Mouse (Mus musculus): ENCODE measurements around the gene Krt24. TPM values are rescaled to one million over a fixed set of nuclear protein-coding genes. Genes with fewer than 3 reads are reported as not detected.

Gene Krt24
- not detected in 2 replicates for polyA plus RNA-seq (2015; fragmentation: Nextera tagmentation; extraction: Ambion mirVana)

DNA sequence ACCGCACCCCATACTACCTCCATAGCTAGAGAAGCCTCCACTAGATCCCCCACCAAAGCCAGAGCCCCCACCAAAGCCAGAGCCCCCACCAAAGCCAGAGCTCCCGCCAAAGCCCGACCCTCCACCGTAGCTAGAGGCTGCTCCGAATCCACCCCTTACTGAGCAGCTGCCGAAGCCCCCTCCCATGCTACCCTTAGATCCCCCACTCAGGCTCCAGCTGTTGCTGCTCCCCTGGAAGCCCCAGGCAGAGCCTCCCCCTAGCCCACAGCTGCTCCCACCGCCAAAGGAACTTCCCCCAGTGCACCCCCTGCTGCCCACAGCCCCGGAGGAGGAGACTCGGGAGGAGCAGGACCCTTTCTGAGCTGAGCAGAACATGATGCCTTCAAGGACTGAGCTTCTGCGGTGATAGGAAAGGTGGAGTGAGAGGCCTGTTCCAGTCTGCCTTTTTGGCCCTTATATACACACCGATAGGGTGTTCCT is at the start of gene Krt24:
Gene Krt24 (minus strand): TSS at position 430 of the 480 bp plus-strand sequence.
- no peak within 1 kb of the TSS for H3K4me3 ChIP-seq (replicated peaks; ENCODE audit: low read length)
- H3K27me3 ChIP-seq (ENCODE audit: control insufficient read depth, insufficient read depth, low read length): no peaks in the 10 kb centered on the region
- 32% methylated on average over 11 of the region's 11 CpGs for WGBS
- no peak for ATAC-seq (ENCODE audit: insufficient read depth, low FRiP score)
- H3K9ac ChIP-seq (ENCODE audit: low read length): 0 out of 2 replicates have a peak within 1 kb of the TSS, but pooled peaks have one; percentile 15
- no peaks in the 10 kb centered on the region for H3K36me3 ChIP-seq (ENCODE audit: control insufficient read depth, insufficient read depth, low read length)
- H3K4me1 ChIP-seq (ENCODE audit: control insufficient read depth, insufficient read depth, low read length): no peaks in the 10 kb centered on the region
- H3K9me3 ChIP-seq (replicated peaks; ENCODE audit: control insufficient read depth, low read length): no peaks in the 10 kb centered on the region
- no peak within 1 kb of the TSS for H3K27ac ChIP-seq (ENCODE audit: low read length)
- no peak within 1 kb of the TSS for H3K4me2 ChIP-seq (ENCODE audit: low read depth, low read length)

DNA sequence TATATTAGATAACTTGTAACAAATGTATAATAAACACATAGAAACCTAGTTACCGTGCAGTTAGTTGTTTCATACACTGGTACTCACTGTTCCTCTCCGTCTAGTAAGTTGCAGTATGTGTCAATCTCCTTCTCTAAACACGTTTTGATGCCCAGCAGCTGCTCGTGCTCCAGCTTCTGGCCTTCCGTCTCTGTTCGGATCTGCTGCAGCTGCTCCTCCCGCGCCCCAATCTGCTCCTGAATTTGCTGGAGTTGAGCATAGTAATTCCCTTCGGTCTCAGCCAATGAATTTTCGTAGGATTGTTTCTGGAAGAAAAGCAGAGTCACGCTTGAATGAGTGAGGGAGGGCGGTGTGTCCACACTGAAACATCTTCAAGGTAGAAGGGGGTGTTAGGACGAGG is 48.4 kb upstream of the Krt24 start:
- no peaks in the 10 kb centered on the region for H3K36me3 ChIP-seq (ENCODE audit: control insufficient read depth, insufficient read depth, low read length)
- ATAC-seq (ENCODE audit: insufficient read depth, low FRiP score): no peak
- no peak overlapping the region for H3K4me3 ChIP-seq (replicated peaks; ENCODE audit: low read length)
- no peak overlapping the region for H3K4me2 ChIP-seq (ENCODE audit: low read depth, low read length)
- no peak overlapping the region for H3K27ac ChIP-seq (ENCODE audit: low read length)
- H3K27me3 ChIP-seq (ENCODE audit: control insufficient read depth, insufficient read depth, low read length): no peaks in the 10 kb centered on the region
- 47% methylated on average over 13 of the region's 13 CpGs for WGBS
- H3K9me3 ChIP-seq (replicated peaks; ENCODE audit: control insufficient read depth, low read length): no peaks in the 10 kb centered on the region
- H3K4me1 ChIP-seq (ENCODE audit: control insufficient read depth, insufficient read depth, low read length): no peaks in the 10 kb centered on the region; the same call in 1 of the 2 replicates
- H3K9ac ChIP-seq (ENCODE audit: low read length): no peak overlapping the region

DNA sequence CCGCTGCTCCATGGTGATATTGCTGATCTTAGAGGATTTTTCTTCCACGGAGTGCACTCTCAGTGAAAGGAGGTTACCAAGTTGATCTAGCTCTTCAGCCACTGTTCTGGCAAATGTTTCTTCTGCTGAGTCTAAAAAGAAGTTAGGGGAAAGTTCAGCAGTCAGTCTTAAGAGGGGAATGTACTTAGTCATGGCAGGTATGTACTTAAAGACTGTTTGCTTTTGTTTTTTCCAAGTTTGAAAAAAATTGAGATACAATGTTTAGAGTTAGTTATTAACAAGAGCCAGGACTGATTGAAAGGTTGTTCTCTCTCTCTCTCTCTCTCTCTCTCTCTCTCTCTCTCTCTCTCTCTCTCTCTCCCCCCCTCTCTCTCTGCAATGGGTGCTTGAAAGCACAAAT is 44.6 kb upstream of the Krt24 start:
- WGBS: 37% methylated on average over 2 of the region's 2 CpGs
- Histone ChIP-seq H3K4me2 (ENCODE audit: low read depth, low read length) (no peak overlapping the region), H3K27me3 (ENCODE audit: control insufficient read depth, insufficient read depth, low read length) (no peaks in the 10 kb centered on the region), H3K27ac (ENCODE audit: low read length) (no peak overlapping the region), H3K36me3 (ENCODE audit: control insufficient read depth, insufficient read depth, low read length) (no peaks in the 10 kb centered on the region), H3K4me1 (ENCODE audit: control insufficient read depth, insufficient read depth, low read length) (no peaks in the 10 kb centered on the region; the same call in 1 of the 2 replicates), H3K9me3 (replicated peaks; ENCODE audit: control insufficient read depth, low read length) (no peaks in the 10 kb centered on the region), H3K9ac (ENCODE audit: low read length) (no peak overlapping the region), H3K4me3 (replicated peaks; ENCODE audit: low read length) (no peak overlapping the region)
- ATAC-seq (ENCODE audit: insufficient read depth, low FRiP score): no peak

DNA sequence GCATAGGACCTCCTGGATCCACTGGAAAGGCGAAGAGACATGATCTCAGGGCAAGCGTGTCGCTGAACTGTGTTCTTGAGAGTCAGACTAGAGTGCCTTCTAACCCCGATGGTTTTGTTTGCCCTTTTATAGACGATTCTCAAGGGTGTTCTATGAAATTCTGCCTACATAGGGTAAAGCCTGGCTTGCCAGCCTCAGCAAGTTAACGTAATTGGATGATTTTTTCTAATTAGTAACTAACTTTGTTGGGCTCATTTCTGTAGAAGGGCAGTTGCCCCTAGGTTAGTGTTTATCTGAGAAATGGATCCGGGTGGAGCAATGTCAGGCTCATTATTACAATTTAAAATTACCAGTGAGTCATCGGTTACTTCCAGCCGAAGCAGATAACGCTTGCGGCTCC is 37.8 kb upstream of the Krt24 start, which contains the start of gene Krt25:
Gene Krt25 (minus strand): TSS at position 101 of the 400 bp plus-strand sequence.
- Histone ChIP-seq H3K9ac (ENCODE audit: low read length) (no peak within 1 kb of the TSS), H3K4me2 (ENCODE audit: low read depth, low read length) (no peak within 1 kb of the TSS), H3K27me3 (ENCODE audit: control insufficient read depth, insufficient read depth, low read length) (no peaks in the 10 kb centered on the region; the same call in 1 of the 2 replicates), H3K36me3 (ENCODE audit: control insufficient read depth, insufficient read depth, low read length) (no peaks in the 10 kb centered on the region), H3K27ac (ENCODE audit: low read length) (no peak within 1 kb of the TSS), H3K9me3 (replicated peaks; ENCODE audit: control insufficient read depth, low read length) (no peaks in the 10 kb centered on the region), H3K4me1 (ENCODE audit: control insufficient read depth, insufficient read depth, low read length) (peaks cover 3% of the 10 kb centered on the region; the same call in 1 of the 2 replicates), H3K4me3 (replicated peaks; ENCODE audit: low read length) (no peak within 1 kb of the TSS)
- 89% methylated on average over 11 of the region's 11 CpGs for WGBS
- no peak for ATAC-seq (ENCODE audit: insufficient read depth, low FRiP score)

DNA sequence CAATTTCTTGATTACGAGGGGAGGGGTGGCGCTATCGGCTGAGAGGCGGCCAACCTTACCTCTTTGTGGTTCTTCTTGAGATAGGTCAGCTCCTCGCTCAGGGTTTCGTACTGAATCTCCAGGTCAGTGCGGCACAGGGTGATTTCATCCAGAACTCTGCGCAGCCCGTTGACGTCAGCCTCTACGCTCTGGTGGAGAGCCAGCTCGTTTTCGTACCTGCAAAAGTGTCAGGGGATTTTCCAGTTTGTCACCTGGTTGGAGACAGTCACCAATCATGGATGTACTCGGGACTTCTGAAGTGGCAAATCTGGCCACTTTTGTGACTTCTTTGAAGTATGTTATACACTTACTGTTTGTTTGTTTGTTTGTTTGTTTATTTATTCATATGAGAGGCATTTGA is 36.0 kb upstream of the Krt24 start:
- H3K36me3 ChIP-seq (ENCODE audit: control insufficient read depth, insufficient read depth, low read length): no peaks in the 10 kb centered on the region
- H3K4me1 ChIP-seq (ENCODE audit: control insufficient read depth, insufficient read depth, low read length): peaks cover 3% of the 10 kb centered on the region; the same call in 1 of the 2 replicates
- no peak overlapping the region for H3K27ac ChIP-seq (ENCODE audit: low read length)
- no peak overlapping the region for H3K4me3 ChIP-seq (replicated peaks; ENCODE audit: low read length)
- WGBS: 89% methylated on average over 14 of the region's 14 CpGs
- no peak overlapping the region for H3K4me2 ChIP-seq (ENCODE audit: low read depth, low read length)
- no peaks in the 10 kb centered on the region; the same call in 1 of the 2 replicates for H3K27me3 ChIP-seq (ENCODE audit: control insufficient read depth, insufficient read depth, low read length)
- ATAC-seq (ENCODE audit: insufficient read depth, low FRiP score): no peak
- no peaks in the 10 kb centered on the region for H3K9me3 ChIP-seq (replicated peaks; ENCODE audit: control insufficient read depth, low read length)
- no peak overlapping the region for H3K9ac ChIP-seq (ENCODE audit: low read length)

DNA sequence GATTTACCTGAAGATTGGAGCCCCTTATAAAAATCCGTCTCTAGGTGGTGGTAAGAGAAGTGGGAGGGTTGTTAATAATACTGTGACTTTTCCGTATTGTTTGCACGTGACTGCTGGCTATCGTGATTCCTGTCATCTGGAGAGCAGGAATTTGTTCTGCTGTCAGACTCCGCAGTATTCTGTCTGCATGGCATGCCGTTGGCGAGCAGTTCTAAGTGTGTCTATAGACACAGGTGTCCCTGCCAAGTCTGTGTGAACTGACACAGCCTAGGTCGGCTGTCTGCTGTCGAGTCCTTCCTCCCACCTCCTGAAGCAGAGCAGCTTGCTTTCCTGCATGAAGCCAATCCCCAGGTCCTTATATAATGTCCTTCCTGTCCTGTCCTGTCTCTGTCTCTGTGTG is 34.1 kb upstream of the Krt24 start:
- Histone ChIP-seq H3K4me3 (replicated peaks; ENCODE audit: low read length) (no peak overlapping the region; the same call in 1 of the 2 replicates), H3K9me3 (replicated peaks; ENCODE audit: control insufficient read depth, low read length) (no peaks in the 10 kb centered on the region), H3K9ac (ENCODE audit: low read length) (no peak overlapping the region), H3K4me1 (ENCODE audit: control insufficient read depth, insufficient read depth, low read length) (peaks cover 3% of the 10 kb centered on the region; the same call in 1 of the 2 replicates), H3K27ac (ENCODE audit: low read length) (no peak overlapping the region), H3K27me3 (ENCODE audit: control insufficient read depth, insufficient read depth, low read length) (no peaks in the 10 kb centered on the region; the same call in 1 of the 2 replicates), H3K4me2 (ENCODE audit: low read depth, low read length) (peak overlapping the region; percentile 29; the same call in 1 of the 2 replicates), H3K36me3 (ENCODE audit: control insufficient read depth, insufficient read depth, low read length) (no peaks in the 10 kb centered on the region)
- 22% methylated on average over 9 of the region's 9 CpGs for WGBS
- no peak; the same call in 1 of the 2 replicates for ATAC-seq (ENCODE audit: insufficient read depth, low FRiP score)

DNA sequence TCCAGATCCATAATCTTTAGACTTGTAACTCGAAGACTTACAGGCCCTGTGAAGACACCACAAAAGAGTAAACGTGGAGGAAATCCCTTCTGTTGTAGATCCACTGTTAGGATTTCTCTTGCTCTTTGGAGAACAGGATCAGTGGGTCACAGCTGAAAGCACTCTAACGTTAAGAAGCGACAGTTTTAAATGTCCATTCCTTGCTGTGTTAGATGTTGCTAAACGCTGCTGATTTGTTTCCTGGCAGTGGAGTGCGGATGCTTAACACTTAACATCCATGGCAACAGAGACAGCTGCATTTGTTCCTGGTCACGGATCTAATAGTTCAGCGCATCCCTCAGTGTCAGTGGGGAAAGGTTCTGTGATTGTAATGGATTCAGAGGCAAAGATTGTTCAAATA is 31.5 kb upstream of the Krt24 start:
- no peaks in the 10 kb centered on the region for H3K9me3 ChIP-seq (replicated peaks; ENCODE audit: control insufficient read depth, low read length)
- no peak overlapping the region for H3K9ac ChIP-seq (ENCODE audit: low read length)
- H3K27ac ChIP-seq (ENCODE audit: low read length): no peak overlapping the region
- H3K4me1 ChIP-seq (ENCODE audit: control insufficient read depth, insufficient read depth, low read length): peaks cover 3% of the 10 kb centered on the region; the same call in 1 of the 2 replicates
- no peaks in the 10 kb centered on the region for H3K36me3 ChIP-seq (ENCODE audit: control insufficient read depth, insufficient read depth, low read length)
- no peak overlapping the region for H3K4me2 ChIP-seq (ENCODE audit: low read depth, low read length)
- H3K4me3 ChIP-seq (replicated peaks; ENCODE audit: low read length): no peak overlapping the region
- H3K27me3 ChIP-seq (ENCODE audit: control insufficient read depth, insufficient read depth, low read length): no peaks in the 10 kb centered on the region; the same call in 1 of the 2 replicates
- ATAC-seq (ENCODE audit: insufficient read depth, low FRiP score): no peak
- WGBS: 38% methylated on average over 8 of the region's 8 CpGs

DNA sequence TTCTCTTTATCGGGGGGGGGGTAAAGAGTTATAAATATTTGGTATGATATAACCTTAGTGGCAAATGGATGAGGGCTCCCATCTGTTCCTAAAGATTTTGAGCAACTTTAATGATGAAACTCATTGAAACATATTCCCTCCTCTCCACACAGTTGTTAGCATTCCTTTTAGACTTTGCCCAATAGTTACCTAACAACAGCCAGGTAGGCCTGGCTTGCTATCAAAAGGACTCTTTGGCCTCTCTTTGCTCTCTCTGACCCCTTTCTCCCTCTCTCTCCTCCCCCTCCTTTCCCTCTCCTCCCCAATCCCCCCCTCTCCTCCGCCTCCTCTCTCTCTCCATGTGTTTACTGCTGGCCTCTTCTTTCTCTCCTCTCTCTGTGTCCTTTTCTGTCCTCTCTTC is 29.5 kb upstream of the Krt24 start:
- Histone ChIP-seq H3K4me2 (ENCODE audit: low read depth, low read length) (no peak overlapping the region), H3K9me3 (replicated peaks; ENCODE audit: control insufficient read depth, low read length) (no peaks in the 10 kb centered on the region), H3K4me1 (ENCODE audit: control insufficient read depth, insufficient read depth, low read length) (peaks cover 3% of the 10 kb centered on the region; the same call in 1 of the 2 replicates), H3K9ac (ENCODE audit: low read length) (no peak overlapping the region), H3K27me3 (ENCODE audit: control insufficient read depth, insufficient read depth, low read length) (no peaks in the 10 kb centered on the region; the same call in 1 of the 2 replicates), H3K27ac (ENCODE audit: low read length) (no peak overlapping the region), H3K4me3 (replicated peaks; ENCODE audit: low read length) (no peak overlapping the region), H3K36me3 (ENCODE audit: control insufficient read depth, insufficient read depth, low read length) (no peaks in the 10 kb centered on the region)
- 59% methylated on average over 2 of the region's 2 CpGs for WGBS
- no peak for ATAC-seq (ENCODE audit: insufficient read depth, low FRiP score)

DNA sequence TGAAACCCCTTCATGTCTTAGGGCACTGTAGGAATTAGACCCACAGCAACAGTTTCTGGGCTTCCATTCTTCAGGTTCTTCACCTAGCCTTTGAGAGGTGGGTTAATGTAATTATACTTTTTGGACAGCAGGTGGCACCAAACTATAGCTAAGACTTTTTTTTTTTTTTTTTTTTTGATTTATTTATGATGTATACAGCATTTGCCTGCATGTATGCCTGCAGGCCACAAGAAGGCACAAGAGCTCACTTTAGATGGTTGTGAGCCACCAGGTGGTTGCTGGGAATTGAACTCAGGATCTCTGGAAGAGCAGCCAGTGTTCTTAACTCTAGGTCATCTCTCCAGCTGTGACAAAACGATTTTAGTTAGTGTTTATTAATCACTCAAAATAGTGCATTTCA is 25.8 kb upstream of the Krt24 start:
- H3K4me2 ChIP-seq (ENCODE audit: low read depth, low read length): no peak overlapping the region
- no peak overlapping the region for H3K4me3 ChIP-seq (replicated peaks; ENCODE audit: low read length)
- no peak overlapping the region for H3K27ac ChIP-seq (ENCODE audit: low read length)
- H3K4me1 ChIP-seq (ENCODE audit: control insufficient read depth, insufficient read depth, low read length): no peaks in the 10 kb centered on the region
- H3K27me3 ChIP-seq (ENCODE audit: control insufficient read depth, insufficient read depth, low read length): no peaks in the 10 kb centered on the region
- no peaks in the 10 kb centered on the region for H3K36me3 ChIP-seq (ENCODE audit: control insufficient read depth, insufficient read depth, low read length)
- 68% methylated on average over 1 of the region's 1 CpGs for WGBS
- no peak for ATAC-seq (ENCODE audit: insufficient read depth, low FRiP score)
- H3K9ac ChIP-seq (ENCODE audit: low read length): no peak overlapping the region; the same call in 1 of the 2 replicates
- no peaks in the 10 kb centered on the region for H3K9me3 ChIP-seq (replicated peaks; ENCODE audit: control insufficient read depth, low read length)
